In the genomic region with DNA sequence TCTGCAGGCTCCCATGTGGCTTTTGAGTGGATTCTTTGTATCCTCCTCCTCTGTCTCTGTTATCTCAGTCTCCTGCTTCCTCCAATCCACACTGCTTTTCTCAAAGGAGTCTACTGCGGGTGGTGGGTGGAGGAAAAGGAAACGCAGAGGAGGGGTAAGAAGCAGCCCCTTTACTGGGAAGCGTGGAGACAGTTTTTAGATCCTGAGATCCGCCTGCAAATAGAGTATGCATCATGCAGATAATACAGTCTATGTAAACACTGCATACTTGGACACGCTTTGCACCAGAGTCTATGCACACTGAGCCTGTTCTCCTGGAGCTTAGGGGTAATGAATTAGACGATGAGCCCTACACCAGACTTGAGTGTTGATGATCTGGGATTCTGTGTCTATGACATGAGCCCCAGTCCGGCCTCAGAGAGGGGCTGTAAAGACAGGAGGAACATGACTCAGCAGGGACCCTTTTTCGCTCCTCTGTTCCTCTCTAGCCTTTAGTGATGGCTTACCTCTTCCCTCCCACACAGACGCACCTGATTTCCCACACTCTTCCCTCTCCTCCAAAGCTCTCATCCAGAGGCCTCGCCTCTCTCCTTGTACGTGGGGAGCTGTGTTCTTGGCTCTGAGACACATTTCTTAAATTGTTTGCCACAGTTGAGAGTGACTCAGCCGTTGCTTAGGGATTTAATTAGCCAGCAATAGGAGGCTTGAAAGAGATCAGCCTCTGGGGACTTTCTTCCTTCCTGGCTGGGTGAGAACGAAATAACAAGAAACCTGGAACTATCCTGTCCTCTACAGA, we compare ENCODE assay signal across 9 mouse cellular contexts.
A peak's percentile ranks its signal among the peaks of the same experiment; 100 is the strongest.
DNase-seq lines count a peak whose midpoint lies in the region; ATAC-seq lines count a peak whose summit lies in the region.
"Had no signal": no experiment of that assay in that cellular context is flagged by ENCODE, and none has a peak within 500 bp of the region (broad histone marks: within the 10 kb centered on the region; RNA-seq: fewer than 3 reads in every experiment).

No protein-coding gene starts in this region.

- no peaks in the 10 kb centered on the region for H3K36me3 ChIP-seq in heart, embryonic 13.5 days
- no peaks in the 10 kb centered on the region for H3K36me3 ChIP-seq in midbrain, embryonic 14.5 days (ENCODE audit: control insufficient read depth, insufficient read depth, low read length)

- H3K27ac ChIP-seq in brown adipose tissue, adult 24 weeks (replicated peaks; ENCODE audit: low read depth, low read length) = peak overlapping the region; percentile 93
- peak overlapping the region; percentile 64 for H3K27ac ChIP-seq in heart, embryonic 13.5 days (replicated peaks)
- peak overlapping the region; percentile 28; the same call in 1 of the 2 replicates for H3K27ac ChIP-seq in midbrain, embryonic 14.5 days (replicated peaks; ENCODE audit: low read depth, low read length)

- no peak for ATAC-seq in heart, embryonic 13.5 days (ENCODE audit: extremely low read depth, insufficient number of reproducible peaks, low FRiP score, low TSS enrichment)
- no peak for ATAC-seq in midbrain, embryonic 14.5 days (ENCODE audit: low FRiP score, low TSS enrichment)

- H3K9me3 ChIP-seq in heart, embryonic 13.5 days = no peaks in the 10 kb centered on the region
- H3K9me3 ChIP-seq in midbrain, embryonic 14.5 days (ENCODE audit: control insufficient read depth, low read length) = no peaks in the 10 kb centered on the region

- no peaks in the 10 kb centered on the region for H3K27me3 ChIP-seq in heart, embryonic 13.5 days (replicated peaks)
- no peaks in the 10 kb centered on the region for H3K27me3 ChIP-seq in midbrain, embryonic 14.5 days (ENCODE audit: control insufficient read depth, insufficient read depth, low read length)

- peak overlapping the region; percentile 27 for H3K4me2 ChIP-seq in heart, embryonic 13.5 days
- no peak overlapping the region for H3K4me2 ChIP-seq in midbrain, embryonic 14.5 days (ENCODE audit: low read length)

- H3K4me1 ChIP-seq in brown adipose tissue, adult 24 weeks (ENCODE audit: control insufficient read depth, insufficient read depth, insufficient read length, low read length) = peaks cover 16% of the 10 kb centered on the region
- peaks cover 33% of the 10 kb centered on the region for H3K4me1 ChIP-seq in heart, embryonic 13.5 days
- peaks cover 13% of the 10 kb centered on the region; the same call in 1 of the 2 replicates for H3K4me1 ChIP-seq in midbrain, embryonic 14.5 days (ENCODE audit: control insufficient read depth, insufficient read depth, low read length)

- H3K4me3 ChIP-seq in brown adipose tissue, adult 24 weeks (ENCODE audit: insufficient read depth, low read depth, low read length) = no peak overlapping the region
- H3K4me3 ChIP-seq in heart, embryonic 13.5 days = no peak overlapping the region
- H3K4me3 ChIP-seq in midbrain, embryonic 14.5 days (replicated peaks; ENCODE audit: low read depth, low read length) = no peak overlapping the region
- H3K4me3 ChIP-seq: erythroblast, embryonic 14.5 days had no signal

- DNase-seq in cerebellum, adult 9-11 months = peak; percentile 21
- DNase-seq in cerebellum, postnatal 25 days = no peak
- peak; percentile 23 to 66 for DNase-seq in layer of hippocampus, postnatal 14 days (ENCODE audit: low spot score in 2 of 2)
- DNase-seq in midbrain, embryonic 14.5 days = peak; percentile 75
- DNase-seq in cerebellum, postnatal 4 days (ENCODE audit: low spot score in 2 of 2) = no peak
- no peak for DNase-seq in embryo, embryonic 10 days (ENCODE audit: low spot score)

- WGBS in heart, embryonic 13.5 days = 16% methylated on average over 13 of the region's 13 CpGs
- WGBS in midbrain, embryonic 14.5 days = 28% methylated on average over 13 of the region's 13 CpGs

- no peak overlapping the region for H3K9ac ChIP-seq in heart, embryonic 13.5 days
- H3K9ac ChIP-seq in midbrain, embryonic 14.5 days (replicated peaks; ENCODE audit: low read length) = no peak overlapping the region

Comparison
In these comparisons a context has a peak if more than half of its experiments do, and no peak if none do; other contexts are left out.
1. DNase-seq: peak in cerebellum, adult 9-11 months (single experiment), layer of hippocampus, postnatal 14 days (2 of 2) and midbrain, embryonic 14.5 days (single experiment); none in cerebellum, postnatal 25 days (0 of 2), cerebellum, postnatal 4 days (0 of 2) and embryo, embryonic 10 days (single experiment).
2. H3K27ac ChIP-seq: peak in every context shown above with its lines; median percentile 93 in brown adipose tissue, adult 24 weeks; 64 in heart, embryonic 13.5 days; 28 in midbrain, embryonic 14.5 days.